Mouse (Mus musculus): ENCODE results near the gene Casq2. TPM values are rescaled to one million over a fixed set of nuclear protein-coding genes. Genes with fewer than 3 reads are reported as not detected.

The Casq2 gene
- total RNA-seq, 2 experiments from 2014 or later = not detected

DNA sequence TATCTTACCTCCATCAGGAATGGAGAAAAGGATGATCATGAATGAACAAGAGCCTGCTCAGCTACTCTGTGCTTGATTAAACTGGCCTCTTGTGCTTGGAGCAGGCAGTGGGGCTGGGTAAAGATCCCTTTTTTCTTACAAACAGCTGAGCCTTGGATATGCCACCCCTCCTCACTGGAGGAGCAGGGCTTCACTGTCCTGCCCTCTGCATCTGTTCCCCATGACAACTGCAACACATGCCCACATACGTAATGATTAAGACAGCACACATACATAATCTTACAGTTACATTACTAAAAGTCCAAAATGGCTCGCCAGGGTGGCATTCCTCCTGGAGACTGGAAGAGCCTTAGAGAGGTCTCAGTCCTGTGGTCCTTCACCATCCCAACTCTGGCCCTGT is 6.8 kb upstream of the Casq2 start:
- no peak for ATAC-seq (ENCODE audit: poor library complexity, severe bottlenecking)

DNA sequence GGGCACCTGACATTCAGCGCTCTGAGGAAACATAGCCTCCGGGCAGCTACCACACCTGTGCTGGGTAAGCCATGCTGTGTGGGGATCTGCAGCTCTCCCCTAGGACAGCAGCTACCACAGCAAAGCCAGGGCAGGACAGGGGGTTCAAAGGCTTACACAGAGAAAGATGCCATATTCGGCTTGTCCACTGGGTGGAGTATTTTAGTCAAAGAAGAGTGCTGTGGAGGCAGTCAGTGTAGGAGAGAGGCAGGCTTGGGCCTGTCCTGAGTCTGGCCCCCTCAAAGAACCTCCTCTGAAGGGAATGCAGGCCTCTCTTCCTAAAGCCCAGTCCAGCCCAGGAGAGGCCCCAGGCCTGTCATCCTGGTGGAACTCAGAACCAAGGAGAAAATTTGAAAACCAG is 4.4 kb upstream of the Casq2 start:
- no peak; the same call in 1 of the 2 replicates for ATAC-seq (ENCODE audit: poor library complexity, severe bottlenecking)

DNA sequence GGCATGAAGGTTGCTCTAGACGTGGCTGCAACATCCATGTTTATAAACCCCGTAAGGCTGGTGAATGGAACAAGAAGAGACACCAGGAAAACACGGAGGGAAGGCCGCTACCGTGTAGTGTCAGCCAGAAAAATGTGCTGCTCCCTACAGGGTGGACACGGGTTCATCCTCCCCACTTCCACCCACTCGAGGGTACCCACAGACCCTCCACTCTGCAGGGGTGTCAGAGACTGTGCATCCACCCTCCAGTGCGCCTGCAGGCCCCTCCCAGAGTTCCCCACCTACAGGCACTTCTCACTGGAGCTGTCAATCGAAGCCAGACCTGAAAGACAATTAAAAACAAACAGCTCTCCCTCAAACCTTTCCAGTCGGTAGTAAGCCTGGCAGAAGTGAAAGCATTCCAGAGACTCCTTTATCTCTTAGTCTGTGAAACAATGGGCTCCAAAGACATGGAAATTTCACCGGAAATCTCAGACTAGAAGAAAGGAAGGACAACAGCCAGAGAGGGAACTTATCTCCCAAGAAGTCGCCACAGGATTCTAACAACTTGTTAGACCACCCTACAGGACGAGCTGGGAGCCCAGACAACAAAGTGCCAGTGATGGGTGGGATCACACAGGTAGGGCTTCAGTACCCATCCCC is 2.5 kb upstream of the Casq2 start:
- no peak for ATAC-seq (ENCODE audit: poor library complexity, severe bottlenecking)

DNA sequence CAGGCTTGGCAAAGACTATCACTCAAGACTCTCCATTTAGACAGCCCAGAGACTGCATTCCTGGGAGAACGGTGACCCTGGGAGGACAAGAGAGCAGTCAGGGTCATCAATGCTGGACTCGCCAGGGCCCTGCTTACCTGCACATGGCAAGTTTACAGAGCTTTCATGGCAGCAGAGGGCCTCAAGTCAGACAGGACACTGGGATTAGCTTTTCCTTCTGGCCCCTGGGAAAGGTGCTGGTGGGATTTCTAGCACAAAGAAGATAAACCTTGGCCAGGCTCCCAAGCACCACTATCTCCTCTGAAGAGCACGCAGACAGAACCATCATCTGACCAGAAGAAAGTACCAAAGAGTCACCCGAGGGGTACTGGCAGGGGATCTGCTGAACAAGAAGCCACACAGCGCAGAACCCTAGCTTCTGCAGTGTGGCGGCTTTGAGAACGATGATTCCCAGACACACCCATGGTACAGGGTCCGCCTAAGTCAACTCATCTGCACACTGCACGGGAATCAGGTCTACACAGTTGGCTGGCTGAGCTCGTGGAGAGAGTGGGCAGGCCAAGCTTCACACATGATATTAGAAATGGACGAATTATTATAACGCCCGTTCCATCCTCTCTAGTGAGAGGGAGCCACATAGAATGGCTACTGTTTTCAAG is 1.3 kb upstream of the Casq2 start:
- ATAC-seq (ENCODE audit: poor library complexity, severe bottlenecking) = no peak

DNA sequence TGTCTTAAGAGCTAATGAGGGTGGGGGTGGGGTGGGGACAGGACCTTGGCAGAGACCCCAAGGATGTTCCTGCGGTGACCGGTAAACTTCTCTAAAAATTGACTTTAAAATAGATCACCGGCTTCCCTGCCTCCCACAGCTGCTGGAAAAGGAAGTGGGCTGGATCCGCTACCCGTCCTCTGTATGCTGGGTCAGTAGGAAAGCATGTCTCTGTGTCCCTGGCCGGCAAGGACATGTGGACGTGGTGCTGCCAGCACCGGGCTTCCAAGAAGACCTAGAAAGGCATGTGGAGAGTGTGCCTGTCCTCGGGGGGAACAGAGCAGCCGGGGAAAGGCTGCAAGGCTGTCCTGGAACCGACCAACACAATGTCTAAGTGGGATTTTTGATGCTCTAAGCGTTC is 496 bp upstream of the Casq2 start:
- ATAC-seq (ENCODE audit: poor library complexity, severe bottlenecking) = no peak

DNA sequence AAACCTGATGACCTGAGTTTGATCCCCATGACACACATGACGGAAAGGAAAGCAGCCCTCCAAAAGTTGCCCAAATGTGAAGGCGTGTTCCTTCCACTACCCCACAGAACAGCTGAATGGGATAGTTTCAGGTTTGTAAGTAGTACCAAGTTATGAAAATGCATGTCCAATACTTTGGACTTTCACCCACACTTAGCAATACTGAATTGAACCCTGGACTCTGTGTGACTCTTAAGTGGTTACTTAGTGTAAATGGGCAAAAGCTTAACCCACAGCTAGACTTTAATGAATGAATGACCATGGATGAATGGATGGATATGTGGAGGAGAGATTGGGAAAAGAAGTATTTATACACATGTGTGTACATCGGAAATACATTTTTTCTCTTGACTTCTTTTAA is 8.6 kb downstream of the Casq2 start:
- no peak for ATAC-seq (ENCODE audit: poor library complexity, severe bottlenecking)

DNA sequence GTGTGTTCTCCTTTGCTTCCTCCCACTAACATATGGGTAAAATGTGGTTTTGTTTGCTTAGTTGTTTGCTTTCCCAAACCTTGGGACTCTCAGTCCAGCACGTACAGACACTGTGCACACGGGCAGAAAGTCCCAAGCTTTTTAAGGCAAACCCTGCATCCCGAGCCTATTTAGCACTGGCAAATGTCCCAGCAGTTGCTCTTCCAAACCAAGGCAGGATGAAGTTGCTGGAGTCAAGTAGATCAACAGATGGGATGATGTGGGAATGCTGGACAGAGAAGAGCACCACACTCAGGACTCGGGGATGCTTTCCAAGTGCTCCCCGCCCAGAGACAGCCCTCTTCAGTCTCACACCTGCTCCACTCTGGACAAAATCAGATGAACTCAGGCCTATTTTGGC is 9.2 kb downstream of the Casq2 start:
- no peak for ATAC-seq (ENCODE audit: poor library complexity, severe bottlenecking)

DNA sequence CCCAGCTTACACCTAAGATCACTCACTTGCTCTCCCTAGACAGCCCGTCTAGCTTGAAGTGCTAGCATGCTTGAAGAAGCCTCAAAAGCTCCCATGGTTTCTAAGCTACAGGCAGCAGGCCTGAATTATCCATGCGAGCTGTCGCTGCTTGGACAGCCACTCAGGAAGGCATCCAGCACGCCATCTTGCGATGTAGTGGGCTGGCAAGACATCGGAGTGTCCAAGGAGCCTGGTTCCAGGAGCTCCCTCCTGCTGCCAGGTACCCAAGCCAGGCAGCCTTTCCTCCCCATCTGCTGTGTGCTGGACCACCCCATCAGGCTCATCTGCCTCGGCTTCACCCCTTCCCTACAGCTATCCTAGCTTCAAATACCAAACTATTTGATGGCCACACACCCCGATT is 10.2 kb downstream of the Casq2 start:
- ATAC-seq (ENCODE audit: poor library complexity, severe bottlenecking) = no peak

DNA sequence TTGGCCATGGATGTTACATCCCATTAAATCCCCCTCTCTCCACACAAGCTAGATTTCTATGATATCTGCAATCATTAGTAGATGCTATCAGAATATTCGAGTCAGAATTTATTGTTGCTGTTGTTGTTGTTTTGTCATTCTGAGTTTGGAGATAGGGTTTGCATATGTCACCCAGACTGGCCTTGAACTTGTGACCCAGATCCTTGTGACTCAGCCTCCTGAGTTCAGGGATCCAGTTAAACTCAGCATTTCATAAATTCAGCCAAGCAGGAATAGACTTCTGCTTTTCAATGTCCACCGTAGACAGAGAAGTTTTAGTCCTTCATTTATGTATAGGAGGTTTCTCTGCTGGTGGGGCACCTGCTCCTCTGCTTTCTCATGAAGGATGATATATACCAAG is 10.8 kb downstream of the Casq2 start:
- ATAC-seq (ENCODE audit: poor library complexity, severe bottlenecking) = no peak

DNA sequence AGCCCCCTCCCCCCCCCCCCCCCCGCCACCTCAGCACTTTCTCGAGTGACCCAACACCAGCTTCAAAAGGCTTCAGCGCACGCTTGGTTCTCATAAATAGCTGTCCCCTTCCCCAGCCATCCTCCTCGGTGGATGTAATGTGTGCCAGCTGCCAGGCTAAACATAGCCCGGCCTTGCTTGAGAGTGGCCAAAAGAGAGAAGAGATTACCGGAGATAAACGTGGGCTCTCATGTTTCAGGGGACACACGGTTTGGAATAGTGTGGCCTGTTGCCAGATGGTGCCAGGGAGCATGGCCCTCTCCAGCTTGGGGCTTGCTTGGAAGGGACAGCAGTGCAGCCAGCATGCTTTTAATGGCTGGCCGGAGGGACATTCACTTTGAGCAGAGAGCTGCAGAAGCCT is 13.0 kb downstream of the Casq2 start:
- no peak for ATAC-seq (ENCODE audit: poor library complexity, severe bottlenecking)

DNA sequence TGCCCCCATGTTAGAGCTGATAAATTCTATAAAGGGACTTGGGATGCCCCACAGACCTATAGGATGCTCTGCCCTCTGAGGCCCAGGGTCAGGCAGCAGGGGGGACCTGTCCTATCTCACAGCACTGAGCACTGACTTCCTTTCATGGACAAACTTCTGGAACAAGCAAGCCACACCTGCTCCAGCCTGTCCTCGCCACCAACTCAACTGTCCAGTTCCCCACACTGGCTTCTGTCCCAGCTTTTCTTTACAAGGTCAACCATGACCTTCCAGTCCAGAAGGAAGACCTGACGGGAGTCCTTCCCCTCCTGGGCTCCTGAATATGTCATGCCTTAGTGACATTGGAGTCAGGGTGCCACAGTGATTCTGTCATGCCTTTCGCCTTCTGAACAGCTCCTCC is 13.6 kb downstream of the Casq2 start:
- no peak for ATAC-seq (ENCODE audit: poor library complexity, severe bottlenecking)

DNA sequence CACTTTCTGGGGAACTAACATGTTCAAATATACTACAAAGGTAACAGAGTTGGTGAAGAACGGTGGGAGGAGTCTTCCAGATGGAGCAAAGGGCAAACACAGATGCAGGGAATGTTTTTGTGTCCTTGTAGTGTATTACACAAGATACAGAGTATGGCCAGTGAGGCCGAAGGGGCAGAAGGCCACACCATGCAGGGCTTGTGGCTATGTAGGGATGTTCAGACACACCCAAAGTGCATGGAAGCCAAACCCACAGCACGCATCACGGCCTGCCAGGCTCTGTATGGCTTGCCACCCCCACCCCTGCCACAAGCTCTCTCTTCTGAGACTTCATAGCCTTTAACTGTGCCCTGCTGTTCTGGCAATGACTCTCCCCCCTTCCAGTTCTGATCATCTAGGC is 15.2 kb downstream of the Casq2 start:
- ATAC-seq (ENCODE audit: poor library complexity, severe bottlenecking) = no peak

DNA sequence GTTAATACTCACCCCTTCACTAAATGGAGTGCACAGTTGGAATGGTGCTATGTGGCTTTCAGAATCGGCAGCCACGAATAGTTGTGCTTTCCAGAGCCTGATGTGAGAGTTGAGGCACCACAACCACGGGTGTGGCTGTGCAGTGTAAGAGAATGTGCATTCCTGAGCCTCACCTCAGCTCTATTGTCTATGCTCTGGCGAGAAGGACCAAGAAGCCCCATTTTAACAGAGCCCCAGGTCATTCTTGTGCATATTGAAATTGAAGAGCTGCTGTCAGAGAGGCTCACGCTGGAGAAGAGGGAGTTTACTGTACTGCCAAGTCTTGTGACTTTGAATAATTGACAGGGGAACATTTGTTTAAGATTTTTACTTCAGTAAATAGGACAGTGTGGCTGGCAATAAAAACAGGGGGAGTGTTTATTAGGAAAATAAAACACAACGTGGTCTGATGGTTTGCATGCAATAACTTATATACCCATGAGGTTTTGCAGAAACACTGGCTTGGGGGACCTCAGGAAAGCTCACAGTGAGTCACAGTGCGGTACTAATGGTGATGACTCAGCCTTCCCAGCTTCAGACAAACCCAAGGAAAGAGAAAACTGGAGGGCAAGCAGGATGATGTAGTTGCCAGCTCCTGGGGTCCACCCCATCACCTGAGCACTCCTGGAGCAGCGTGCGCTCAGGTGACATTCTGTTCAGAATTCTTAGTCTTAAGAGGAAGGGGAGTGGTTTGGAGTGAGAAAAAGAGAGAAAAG is 17.8 kb downstream of the Casq2 start:
- ATAC-seq (ENCODE audit: poor library complexity, severe bottlenecking) = no peak

DNA sequence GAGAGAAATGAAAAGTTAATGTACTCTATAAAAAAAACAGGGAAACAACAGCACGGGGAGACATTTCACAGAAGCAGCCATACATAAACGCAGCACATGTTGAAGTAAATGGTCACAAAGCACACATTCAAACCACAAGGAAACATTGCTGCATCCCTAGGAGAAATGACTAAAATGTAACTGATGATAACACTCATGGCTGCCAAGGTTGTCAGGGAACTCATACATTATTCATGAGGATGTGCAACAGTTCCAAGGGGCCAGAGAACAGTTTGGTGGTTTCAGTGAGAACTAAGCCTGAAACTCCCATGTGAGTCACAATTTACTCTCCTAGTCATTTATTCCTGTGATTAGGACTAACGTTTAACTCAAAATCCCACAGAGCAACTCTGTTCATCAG is 22.0 kb downstream of the Casq2 start:
- no peak for ATAC-seq (ENCODE audit: poor library complexity, severe bottlenecking)

DNA sequence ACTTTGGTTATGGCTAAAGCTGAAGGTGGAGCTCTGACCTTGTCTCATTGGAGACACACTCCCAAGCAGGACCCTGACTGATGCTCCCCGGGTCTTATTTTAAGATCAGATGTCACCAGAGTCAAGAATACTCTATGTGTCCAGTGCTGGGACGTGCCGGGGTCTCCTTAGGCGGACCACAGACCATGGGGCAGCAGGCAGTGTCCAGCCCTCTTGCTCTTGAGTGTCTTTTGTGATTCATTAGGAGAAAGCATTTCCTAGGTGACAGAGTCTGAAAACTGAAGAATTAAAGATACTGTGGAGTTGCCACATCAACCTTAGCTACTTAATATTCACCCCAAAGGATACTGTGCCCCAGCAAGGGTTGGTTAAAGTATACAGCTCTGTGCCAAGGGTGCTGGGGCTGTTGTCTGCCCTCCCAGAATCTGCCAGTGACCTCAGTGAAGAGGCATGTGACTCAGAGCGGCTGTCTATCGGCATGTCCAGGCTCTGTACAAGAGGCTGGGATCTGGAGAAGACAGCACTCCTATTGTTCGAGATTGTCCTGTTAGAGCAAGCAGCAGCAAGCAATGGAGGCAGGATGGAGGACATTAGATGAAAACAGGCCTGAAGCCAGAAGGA is 25.9 kb downstream of the Casq2 start:
- ATAC-seq (ENCODE audit: poor library complexity, severe bottlenecking) = no peak

DNA sequence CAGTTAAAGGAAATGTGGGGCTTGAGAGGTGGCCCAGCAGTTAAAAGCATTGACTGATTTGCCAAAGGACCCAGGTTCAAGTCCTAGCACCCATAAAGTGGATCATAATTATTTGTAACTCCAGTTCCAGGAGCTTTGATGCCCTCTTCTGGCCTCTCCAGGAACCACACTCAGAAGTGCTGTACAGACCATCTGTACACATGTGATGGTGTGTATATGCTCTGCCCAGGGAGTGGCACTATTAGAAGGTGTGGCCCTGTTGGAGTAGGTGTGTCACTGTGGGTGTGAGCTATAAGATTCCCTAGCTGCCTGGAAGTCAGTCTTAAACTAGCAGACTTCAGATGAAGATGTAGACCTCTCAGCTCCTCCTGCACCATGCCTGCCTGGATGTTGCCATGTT is 34.7 kb downstream of the Casq2 start:
- no peak for ATAC-seq (ENCODE audit: poor library complexity, severe bottlenecking)

DNA sequence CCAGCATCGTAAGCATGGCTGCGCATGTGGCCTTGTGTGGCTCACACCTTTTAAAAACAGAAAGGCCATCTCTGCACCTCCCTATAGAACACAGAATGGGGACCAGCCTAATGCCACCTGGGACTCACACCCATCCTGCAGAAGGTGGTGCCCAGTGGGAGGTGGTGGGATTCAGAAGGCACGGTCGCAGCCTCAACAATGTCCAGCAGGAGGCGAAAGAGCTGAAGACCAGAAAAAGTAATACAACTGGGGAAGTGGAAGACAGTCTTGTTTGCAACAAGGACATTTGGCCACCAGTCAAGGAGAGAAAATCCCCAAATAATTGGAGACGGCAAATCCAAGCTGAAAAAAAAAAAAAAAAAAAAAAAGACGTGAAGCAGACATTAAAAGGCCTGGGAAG is 35.8 kb downstream of the Casq2 start:
- no peak for ATAC-seq (ENCODE audit: poor library complexity, severe bottlenecking)

DNA sequence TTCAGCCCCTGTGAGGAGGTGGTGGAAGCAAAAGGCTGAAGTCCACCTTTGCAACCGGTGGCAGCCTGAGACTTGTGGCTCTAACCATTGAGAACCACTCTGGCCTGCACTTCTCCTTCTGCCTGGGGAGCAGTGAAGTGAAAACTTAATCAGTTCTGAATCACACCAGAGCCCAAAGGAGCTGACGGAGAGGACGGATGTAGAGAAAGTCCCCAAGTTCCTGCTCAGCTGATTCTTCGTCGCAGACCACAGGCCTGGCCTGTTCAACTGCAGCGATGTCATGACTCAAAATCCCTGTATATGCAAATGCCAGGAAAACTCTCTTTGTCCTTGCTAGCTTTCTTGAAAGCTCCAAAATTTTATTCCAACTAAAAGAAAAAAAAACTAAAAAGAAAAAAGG is 37.4 kb downstream of the Casq2 start:
- no peak for ATAC-seq (ENCODE audit: poor library complexity, severe bottlenecking)

DNA sequence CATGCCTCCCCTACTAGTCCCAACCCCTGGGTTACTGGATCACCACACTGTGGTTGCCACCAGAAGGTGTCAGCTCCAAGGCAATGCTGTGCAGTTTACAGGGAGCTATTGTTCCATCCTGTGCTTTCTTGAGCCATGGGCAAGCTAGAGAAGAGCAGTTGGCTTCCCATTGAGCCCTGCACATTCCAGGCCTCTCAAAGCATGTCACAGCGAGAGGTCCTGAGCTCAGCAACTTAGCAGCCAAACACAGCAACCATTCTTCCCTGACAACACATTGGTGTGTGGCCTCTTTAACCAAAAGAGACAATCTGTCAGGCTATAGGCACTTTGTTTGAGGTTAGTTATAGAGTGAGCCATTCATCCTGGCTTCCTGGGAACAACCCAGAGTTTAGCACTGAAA is 39.3 kb downstream of the Casq2 start:
- ATAC-seq (ENCODE audit: poor library complexity, severe bottlenecking) = no peak

DNA sequence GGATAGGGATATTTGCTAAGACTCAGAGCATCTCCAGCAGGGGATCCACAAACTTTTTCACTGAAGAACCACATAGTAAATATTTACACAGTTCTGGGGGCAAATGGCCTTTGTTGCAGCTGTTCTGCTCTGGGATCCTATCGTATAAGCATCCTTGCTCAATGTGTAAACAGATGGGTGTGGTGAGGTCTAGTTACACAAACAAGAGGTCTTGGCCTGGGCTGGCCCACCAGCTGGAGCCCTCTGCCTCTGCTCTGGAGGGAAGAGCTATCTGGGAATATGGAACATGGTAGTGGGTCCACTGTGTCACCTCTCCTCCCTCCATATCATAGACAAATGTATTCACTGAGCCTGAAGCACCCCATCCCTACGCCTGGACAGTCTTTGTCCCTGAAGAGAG is 40.9 kb downstream of the Casq2 start:
- no peak for ATAC-seq (ENCODE audit: poor library complexity, severe bottlenecking)

DNA sequence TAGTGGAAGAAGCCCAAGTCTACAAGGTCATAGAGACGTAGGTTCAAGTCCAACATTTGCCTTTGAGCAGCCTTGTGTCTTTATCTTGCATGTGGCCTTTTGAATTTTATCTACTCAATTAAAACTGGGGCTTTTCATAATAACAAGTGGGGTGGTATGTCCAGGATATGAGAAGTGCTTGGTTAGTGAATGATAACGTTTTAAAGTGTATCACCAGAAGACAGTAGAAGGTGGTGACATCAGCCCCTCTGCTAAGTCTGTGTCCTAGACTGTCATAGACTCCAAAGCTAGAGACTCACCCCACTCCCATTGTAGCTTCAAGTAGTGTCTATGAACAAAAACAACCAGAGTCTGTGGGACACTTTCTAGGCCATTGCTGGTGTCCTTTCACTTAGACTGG is 42.0 kb downstream of the Casq2 start:
- no peak for ATAC-seq (ENCODE audit: poor library complexity, severe bottlenecking)

DNA sequence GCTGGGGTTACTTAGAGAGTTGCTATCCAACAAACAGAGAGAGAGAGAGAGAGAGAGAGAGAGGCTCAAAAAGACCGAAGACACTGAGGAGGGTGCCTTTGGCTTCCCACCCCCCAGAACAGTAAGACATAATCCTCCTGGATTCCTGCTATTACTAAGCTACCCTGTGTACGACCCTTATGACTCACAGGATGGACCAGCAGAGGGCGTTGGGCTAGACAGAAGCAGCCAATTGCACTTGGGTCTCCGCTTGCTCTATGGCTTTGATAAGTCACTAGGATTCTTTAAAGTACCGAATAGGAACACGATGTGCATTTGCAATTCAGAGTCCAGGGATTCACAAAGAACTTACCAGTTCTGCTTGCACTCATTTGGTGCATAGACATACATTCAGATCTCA is 44.3 kb downstream of the Casq2 start:
- ATAC-seq (ENCODE audit: poor library complexity, severe bottlenecking) = no peak
